Mouse (Mus musculus): ENCODE measurements around the gene Lep.

DNA sequence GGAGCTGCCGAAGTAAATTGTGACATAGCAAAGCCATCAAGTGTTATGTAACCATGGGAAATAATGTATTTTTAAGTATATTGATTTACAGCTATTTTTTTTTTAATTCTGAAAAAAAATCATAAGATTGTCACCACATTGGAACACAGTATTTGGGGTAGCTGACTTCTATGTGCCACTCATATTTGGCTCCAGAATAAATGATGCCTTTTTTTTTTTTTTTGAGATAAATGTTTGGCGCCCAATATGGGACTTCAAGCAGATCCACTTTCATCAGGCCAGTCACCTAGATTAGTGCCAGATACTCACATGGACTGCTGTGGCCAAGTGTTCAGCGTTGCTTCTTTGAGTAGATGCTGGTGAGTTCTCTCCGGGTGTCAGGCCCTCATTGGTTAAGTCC is 51.5 kb downstream of the Lep start:
- TF ChIP-seq CTCF (IDR thresholded peaks at IDR 0.05; ENCODE audit: extremely low read depth, insufficient read depth, low read length) (no peak), POLR2A (IDR thresholded peaks at IDR 0.05; ENCODE audit: extremely low read depth, insufficient read depth, low read length) (no peak)

Data from cortical plate, adult 2 months (tissue).